Mouse (Mus musculus) myocyte (in vitro differentiated cells): Measurements from ENCODE around the gene Rxfp3.

ENCODE experiments used
- CEBPB ChIP-seq: IDR thresholded peaks from 2 replicates; pipeline ENCODE4 v1.6.1; 2011; ENCODE audit warnings: mild to moderate bottlenecking, moderate library complexity; ENCODE audit not compliant: poor library complexity, insufficient read depth, severe bottlenecking
- E2F4 ChIP-seq: IDR thresholded peaks from one replicate; pipeline ENCODE4 v1.6.1; 2011; ENCODE audit warnings: mild to moderate bottlenecking, control low read depth, moderate library complexity; ENCODE audit not compliant: insufficient read depth
- MAX ChIP-seq: IDR thresholded peaks from one replicate; pipeline ENCODE4 v1.6.1; 2011; ENCODE audit warnings: low read depth, mild to moderate bottlenecking, control low read depth
- MYOD1 ChIP-seq, 3 experiments: IDR thresholded peaks; one replicate each; pipeline ENCODE4 v1.6.1; 2011; ENCODE audit warnings: control low read depth in 2 of 3, low read depth in 2 of 3, mild to moderate bottlenecking in 2 of 3, moderate library complexity in 1 of 3; ENCODE audit not compliant: insufficient read length in 2 of 3, control insufficient read depth in 1 of 3
- MYOG ChIP-seq, 3 experiments: IDR thresholded peaks; one replicate each; pipeline ENCODE4 v1.6.1; 2011; ENCODE audit warnings: control low read depth in 2 of 3, low read depth in 2 of 3, mild to moderate bottlenecking in 2 of 3; ENCODE audit not compliant: insufficient read length in 2 of 3, control insufficient read depth in 1 of 3, insufficient read depth in 1 of 3
- POLR2A ChIP-seq: IDR thresholded peaks from one replicate; pipeline ENCODE4 v1.6.1; 2011; ENCODE audit warnings: low read depth, mild to moderate bottlenecking, control low read depth, moderate library complexity; ENCODE audit not compliant: insufficient read length
- POLR2AphosphoS2 ChIP-seq: IDR thresholded peaks from one replicate; pipeline ENCODE4 v1.6.1; 2011; ENCODE audit warnings: low read depth, control low read depth; ENCODE audit not compliant: insufficient read length
- REST ChIP-seq: IDR thresholded peaks from one replicate; pipeline ENCODE4 v1.6.1; 2011; ENCODE audit warnings: mild to moderate bottlenecking, control low read depth, moderate library complexity; ENCODE audit not compliant: insufficient read depth, insufficient read length
- TCF12 ChIP-seq: IDR thresholded peaks from one replicate; pipeline ENCODE4 v1.6.1; 2011; ENCODE audit warnings: mild to moderate bottlenecking, control low read depth; ENCODE audit not compliant: poor library complexity, insufficient read depth, severe bottlenecking
- USF1 ChIP-seq: IDR thresholded peaks from one replicate; pipeline ENCODE4 v1.6.1; 2011; ENCODE audit warnings: low read depth, mild to moderate bottlenecking, control low read depth, moderate library complexity

GRCm38 (mm10) chr15:11066299-11066698 lies 28.5 kb upstream of the Rxfp3 start:
- TF ChIP-seq POLR2A, result no peak
- TF ChIP-seq REST, result no peak
- TF ChIP-seq USF1, result no peak
- no peak for TF ChIP-seq E2F4
- TF ChIP-seq TCF12, result no peak
- TF ChIP-seq MYOD1 (IDR thresholded peaks at IDR 0.05; ENCODE audit: control insufficient read depth in 1 of 3, insufficient read length in 2 of 3, low read depth in 2 of 3), result no peak
- TF ChIP-seq MAX, result no peak
- no peak for TF ChIP-seq CEBPB
- no peak for TF ChIP-seq POLR2AphosphoS2
- TF ChIP-seq MYOG (IDR thresholded peaks at IDR 0.05; ENCODE audit: control insufficient read depth in 1 of 3, insufficient read depth in 1 of 3, insufficient read length in 2 of 3, low read depth in 2 of 3), result no peak
